Mouse (Mus musculus) skeletal muscle tissue, adult 2 months (tissue): ENCODE data around the gene B3gnt8.

Source experiments
- DNase-seq: peaks from one replicate; pipeline ENCODE4 v3.0.0-alpha.2; 2012; ENCODE audit warnings: low read depth, low spot score

The B3gnt8 gene

GRCm38 (mm10) chr7:25657785-25658184, 31.3 kb downstream of the B3gnt8 start:
- DNase-seq: no peak

- DNase-seq: peak; percentile 100
Measured at GRCm38 (mm10) chr7:25658657-25659472, 32.4 kb downstream of the B3gnt8 start, which contains the start of the genes Bckdha and Exosc5. TSS of gene Bckdha (minus strand) at chr7:25658981. TSS of gene Exosc5 (plus strand) at chr7:25659164.

DNA sequence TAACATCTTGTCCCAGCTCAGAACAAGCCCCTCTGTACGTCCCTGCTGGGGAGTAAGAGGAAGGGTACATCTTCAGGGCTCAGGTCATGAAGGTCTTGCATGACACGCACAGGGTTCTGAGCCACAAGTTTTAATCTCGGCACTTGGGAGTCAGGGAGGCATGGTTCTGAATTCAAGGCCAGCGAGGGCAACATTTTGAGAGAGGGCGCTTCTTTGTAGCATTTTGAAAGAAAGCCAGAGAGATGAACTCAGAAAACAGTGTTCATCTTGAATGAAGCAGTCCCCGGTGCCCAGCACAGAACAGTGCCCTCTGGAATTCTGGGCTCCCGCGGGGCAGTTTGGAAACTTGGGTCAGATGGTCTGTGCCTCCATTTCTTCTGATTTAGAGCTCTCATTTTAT, 39.9 kb downstream of the B3gnt8 start:
- DNase-seq: no peak

GRCm38 (mm10) chr7:25669158-25669557, 42.7 kb downstream of the B3gnt8 start:
- DNase-seq: no peak

DNA sequence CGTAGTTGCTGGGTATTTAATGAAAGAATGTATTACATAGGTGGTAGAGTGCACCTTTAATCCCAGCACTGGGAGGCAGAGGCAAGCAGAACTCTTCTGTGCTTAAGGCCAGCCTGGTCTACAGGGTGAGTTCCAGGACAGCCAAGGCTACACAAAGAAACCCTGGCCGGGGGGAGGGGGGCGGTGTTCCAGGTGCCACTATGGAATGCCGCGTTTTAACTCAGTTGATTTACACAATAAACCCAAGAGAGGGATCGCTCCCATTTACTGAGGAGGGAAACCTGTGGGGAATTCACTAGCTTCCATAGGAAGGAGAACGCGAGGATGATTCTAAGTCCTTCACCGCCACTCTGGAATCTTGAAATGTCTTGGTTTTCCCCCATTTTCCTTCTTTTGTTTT, 43.2 kb downstream of the B3gnt8 start:
- no peak for DNase-seq

- no peak for DNase-seq
Measured at GRCm38 (mm10) chr7:25670096-25670495, 43.6 kb downstream of the B3gnt8 start.

DNA sequence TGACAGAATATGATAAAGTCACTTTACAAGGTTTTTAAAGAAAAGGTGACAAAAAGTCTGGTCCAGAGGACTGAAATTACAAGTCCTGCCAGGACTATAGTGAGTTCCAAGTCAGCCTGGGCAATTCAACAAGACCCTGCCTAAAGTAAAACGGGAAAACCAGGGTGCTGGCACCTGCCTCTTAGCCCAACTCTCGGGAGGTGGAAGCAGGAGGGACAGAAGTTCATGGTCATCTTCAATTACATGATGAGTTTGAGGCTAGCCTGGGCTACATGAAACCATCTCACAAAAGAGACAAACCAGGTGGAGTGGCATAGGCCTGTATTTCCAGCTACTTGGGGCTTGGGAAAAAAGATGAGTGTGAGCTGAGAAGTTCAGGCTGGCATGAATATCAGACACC, 45.2 kb downstream of the B3gnt8 start:
- DNase-seq: no peak

GRCm38 (mm10) chr7:25672442-25672841, 46.0 kb downstream of the B3gnt8 start:
- DNase-seq: no peak

DNA sequence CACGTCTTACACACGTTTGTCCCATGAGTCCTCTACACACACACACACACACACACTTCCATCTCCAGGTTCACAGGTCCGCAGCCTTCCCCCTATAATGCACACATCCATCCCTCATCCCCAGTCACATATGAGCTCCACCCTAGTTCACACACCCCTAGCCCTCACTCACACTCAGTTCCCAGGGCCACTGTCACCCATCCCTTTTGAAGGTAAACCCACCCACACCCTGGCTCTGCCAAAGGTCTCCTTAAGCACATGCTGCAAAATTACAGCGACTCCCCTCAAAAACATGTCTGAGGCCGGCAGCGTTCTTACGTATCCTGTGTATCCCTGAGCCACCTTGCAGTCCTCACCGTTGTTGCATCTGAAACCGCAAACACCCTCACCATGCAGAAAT, 47.8 kb downstream of the B3gnt8 start:
- DNase-seq: no peak

DNA sequence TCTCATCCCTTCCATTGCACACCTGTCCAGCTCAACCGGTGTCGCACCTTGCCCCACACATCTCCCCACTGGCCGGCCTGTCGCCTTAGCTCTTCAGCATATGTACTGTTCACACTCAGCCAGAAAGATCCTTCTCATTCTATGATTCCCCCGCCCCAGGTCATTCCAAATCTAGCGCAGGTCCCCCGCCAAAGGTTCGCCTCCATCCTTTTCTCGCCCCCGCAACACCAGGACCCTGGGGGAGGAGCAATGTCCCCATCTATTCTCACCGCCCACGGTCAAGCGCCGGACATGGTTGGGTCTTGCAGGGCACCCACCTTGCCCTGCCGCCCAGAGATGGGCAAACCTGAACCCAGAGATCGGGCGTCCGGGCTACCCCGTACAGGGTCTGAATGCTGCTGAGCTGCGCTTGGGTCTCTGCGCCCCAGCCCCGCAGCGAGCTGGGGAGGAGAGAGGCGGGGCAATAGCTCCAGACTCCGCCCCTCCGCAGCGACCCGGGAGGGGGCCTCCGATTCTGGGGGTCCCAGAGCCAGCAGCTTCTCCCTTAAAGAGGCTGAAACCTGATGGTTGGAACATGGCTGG, 48.4 kb downstream of the B3gnt8 start, which contains the start of gene Tmem91:
Tmem91 (minus strand) TSS at position 448 of the 582 bp plus-strand sequence.
- DNase-seq: no peak

DNA sequence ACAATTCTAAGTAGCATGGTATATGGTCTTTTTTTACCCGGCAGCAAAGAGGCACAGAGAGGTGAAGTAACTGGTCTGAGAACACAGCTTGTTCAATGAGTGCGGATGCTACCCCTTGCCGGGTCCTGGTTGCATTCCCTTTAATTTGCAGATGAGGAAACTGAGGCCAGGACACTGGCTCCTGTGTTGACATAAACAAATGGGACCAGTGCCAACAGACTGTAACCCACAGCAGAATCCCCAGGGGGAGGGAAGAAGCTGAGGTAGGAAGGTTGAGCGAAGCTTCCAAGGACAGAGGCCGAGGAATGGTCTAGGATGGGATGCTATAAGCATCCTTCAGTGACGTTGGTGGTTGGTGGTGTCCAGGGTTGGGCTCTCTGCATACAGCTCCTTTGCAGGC, 49.0 kb downstream of the B3gnt8 start:
- no peak for DNase-seq

DNA sequence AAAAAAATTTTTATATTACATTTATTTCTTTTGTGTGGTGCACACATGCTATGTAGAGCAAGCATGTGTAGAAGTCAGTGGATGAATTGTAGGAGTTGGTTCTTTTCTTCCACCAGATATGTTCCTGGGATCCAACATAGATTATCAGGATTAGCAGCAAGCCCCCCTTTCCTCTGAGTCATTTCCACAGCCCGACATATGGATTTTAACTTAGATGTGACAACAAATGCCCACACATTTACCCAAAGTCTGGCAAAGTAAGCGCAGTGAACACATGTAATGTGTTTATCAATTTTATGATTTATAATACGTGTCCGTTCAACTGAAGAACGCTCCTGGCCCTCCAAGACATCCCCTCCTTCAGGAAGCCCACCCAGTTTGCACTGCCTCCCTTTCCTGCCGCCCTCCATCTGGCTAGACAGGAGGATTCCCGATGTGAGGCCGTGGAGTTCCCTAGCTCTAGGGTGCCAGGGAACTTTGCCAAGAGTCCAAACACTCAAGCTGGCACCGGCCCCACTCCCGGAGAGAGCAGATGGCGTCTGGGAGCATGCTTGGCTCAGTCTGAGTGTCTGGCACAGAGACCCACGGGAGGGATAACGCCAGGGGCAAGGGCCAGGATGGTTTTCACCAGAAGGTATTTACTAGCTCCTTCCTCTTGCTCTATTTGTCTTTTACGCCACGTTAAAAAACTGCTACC, 49.8 kb downstream of the B3gnt8 start:
- DNase-seq: peak; percentile 60

DNA sequence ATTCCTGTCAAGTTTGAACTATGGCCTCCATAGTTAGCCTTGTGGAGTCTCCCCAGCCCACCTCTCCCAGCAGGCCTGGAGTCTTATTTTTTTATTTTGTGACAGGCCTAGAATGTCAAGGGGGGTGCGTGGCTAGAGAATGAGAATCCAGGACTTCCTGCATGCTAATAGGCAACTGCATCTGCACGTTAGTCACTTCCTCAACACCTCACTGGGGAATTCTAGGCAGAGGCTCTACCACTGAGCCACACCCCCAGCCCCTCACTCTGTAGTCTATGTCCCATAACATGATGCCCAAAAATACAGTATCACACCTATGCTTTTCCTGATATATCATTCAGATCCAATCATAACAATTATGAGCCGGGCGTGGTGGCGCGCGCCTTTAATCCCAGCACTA, 50.6 kb downstream of the B3gnt8 start:
- no peak for DNase-seq

GRCm38 (mm10) chr7:25679971-25680370, 53.5 kb downstream of the B3gnt8 start:
- no peak for DNase-seq

DNA sequence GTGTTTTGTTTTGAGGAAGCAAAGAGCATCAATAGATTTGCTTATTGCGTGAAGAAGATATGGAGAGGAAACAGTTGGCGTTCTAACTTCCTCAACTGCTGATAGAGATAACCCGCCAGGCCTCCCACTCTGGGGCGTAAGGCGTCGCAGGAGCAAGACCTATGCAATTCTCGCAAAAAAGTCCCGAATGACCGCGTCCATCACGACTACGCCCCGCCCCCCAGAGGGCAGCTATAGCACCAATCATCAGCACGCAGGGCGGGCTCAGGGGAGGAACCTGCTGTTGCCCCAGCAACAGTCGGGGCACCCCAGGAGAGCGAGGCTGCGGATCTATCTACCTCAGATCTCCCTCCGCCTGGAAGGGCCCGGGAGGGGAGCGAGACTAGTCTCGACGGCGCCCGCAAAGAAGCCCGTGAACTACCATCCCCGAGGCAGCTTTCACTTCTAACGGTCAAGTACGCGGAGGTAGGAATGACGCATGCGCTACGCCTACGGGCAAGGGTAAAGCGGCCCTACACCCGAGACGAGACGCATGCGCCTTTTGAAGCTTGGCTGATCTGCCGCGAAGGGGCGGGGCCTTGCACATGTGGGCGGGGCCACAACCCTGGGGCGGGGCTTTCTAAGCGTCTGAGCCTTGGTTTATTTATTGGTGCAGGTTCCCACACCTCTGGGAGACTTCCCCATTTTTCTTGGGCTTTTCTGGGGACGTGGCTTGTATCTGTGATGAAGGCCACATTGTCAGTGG, 54.2 kb downstream of the B3gnt8 start, which contains the start of gene B9d2:
B9d2 (plus strand) TSS at position 267 of the 745 bp plus-strand sequence.
- peak; percentile 94 for DNase-seq

- DNase-seq: no peak
Measured at GRCm38 (mm10) chr7:25681341-25682231, 55.1 kb downstream of the B3gnt8 start.

- peak; percentile 46 for DNase-seq
Measured at GRCm38 (mm10) chr7:25683474-25684180, 57.2 kb downstream of the B3gnt8 start.

GRCm38 (mm10) chr7:25684659-25685058, 58.2 kb downstream of the B3gnt8 start:
- no peak for DNase-seq
